Mouse (Mus musculus) MEL (cell line): Measurements from ENCODE around the gene Tbc1d5.
"Not testable (repeated sequence)": the region's sequence is repeated elsewhere in the genome, so short reads cannot be mapped to it uniquely, and the experiment has no call there.

Experiments
- CTCF ChIP-seq, 3 experiments: IDR thresholded peaks in 2 of 3; conservative IDR thresholded peaks in 1 of 3; 2 replicates each; pipeline ENCODE4 v1.5.1; 2011 to 2012; ENCODE audit warnings: low read length in 3 of 3, low read depth in 2 of 3, mild to moderate bottlenecking in 2 of 3, improper control_type of control experiment in 1 of 3, inconsistent platforms in 1 of 3, mixed read lengths in 1 of 3, moderate library complexity in 1 of 3; ENCODE audit not compliant: control insufficient read depth in 1 of 3, insufficient read depth in 1 of 3, poor library complexity in 1 of 3, severe bottlenecking in 1 of 3
- EP300 ChIP-seq, 2 experiments: IDR thresholded peaks; 2 replicates each; pipeline ENCODE4 v1.6.1; 2011; ENCODE audit warnings: improper control_type of control experiment in 2 of 2, low read length in 2 of 2, low read depth in 1 of 2, mild to moderate bottlenecking in 1 of 2
- POLR2A ChIP-seq, 2 experiments: IDR thresholded peaks; 2 replicates each; pipeline ENCODE4 v1.6.1; 2011 to 2012; ENCODE audit warnings: low read length in 2 of 2, mild to moderate bottlenecking in 2 of 2, control low read depth in 1 of 2, improper control_type of control experiment in 1 of 2, low read depth in 1 of 2, moderate library complexity in 1 of 2; ENCODE audit not compliant: control insufficient read depth in 1 of 2, insufficient read depth in 1 of 2, poor library complexity in 1 of 2
- SMC3 ChIP-seq: IDR thresholded peaks from 2 replicates; pipeline ENCODE4 v1.6.1; 2011; ENCODE audit warnings: low read depth, low read length, improper control_type of control experiment
- TAL1 ChIP-seq: IDR thresholded peaks from 2 replicates; pipeline ENCODE4 v1.6.1; 2012; ENCODE audit warnings: mild to moderate bottlenecking, inconsistent platforms, low read length, moderate library complexity, mixed read lengths
- TBP ChIP-seq: IDR thresholded peaks from 2 replicates; pipeline ENCODE4 v1.8.0; 2011; ENCODE audit warnings: low read depth, low read length, improper control_type of control experiment
- UBTF ChIP-seq: IDR thresholded peaks from 2 replicates; pipeline ENCODE4 v1.6.1; 2012; ENCODE audit warnings: low read depth, mild to moderate bottlenecking, inconsistent platforms, low read length, improper control_type of control experiment, moderate library complexity, borderline replicate concordance; ENCODE audit not compliant: insufficient read depth
- USF2 ChIP-seq, 2 experiments: IDR thresholded peaks; 2 replicates each; pipeline ENCODE4 v1.6.1; 2011 to 2012; ENCODE audit warnings: improper control_type of control experiment in 2 of 2, low read length in 2 of 2, borderline replicate concordance in 1 of 2, inconsistent platforms in 1 of 2, low read depth in 1 of 2, mild to moderate bottlenecking in 1 of 2; ENCODE audit not compliant: insufficient read depth in 1 of 2
- ZNF384 ChIP-seq: IDR thresholded peaks from 2 replicates; pipeline ENCODE4 v1.6.1; 2012; ENCODE audit warnings: low read depth, mild to moderate bottlenecking, inconsistent platforms, low read length, improper control_type of control experiment

DNA sequence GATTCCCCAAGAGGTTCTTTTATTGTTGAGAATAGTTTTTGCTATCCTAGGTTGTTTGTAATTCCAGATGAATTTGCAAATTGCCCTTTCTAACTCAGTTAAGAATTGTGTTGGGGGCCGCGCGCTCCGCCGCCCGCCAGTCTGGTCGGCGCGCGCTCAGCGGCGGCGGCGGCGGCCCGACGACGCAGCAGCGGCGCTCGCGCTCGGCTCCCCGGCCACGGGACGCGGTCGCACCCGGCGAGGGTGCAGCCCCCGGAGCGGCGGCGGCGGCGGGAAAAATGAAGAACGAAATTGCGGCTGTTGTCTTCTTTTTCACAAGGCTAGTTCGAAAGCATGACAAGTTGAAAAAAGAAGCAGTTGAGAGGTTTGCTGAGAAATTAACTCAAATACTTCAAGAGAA is 480.7 kb downstream of the Tbc1d5 start:
- TF ChIP-seq TBP; TAL1; EP300 (IDR thresholded peaks at IDR 0.05; ENCODE audit: low read depth in 1 of 2, low read length in 2 of 2); ZNF384; SMC3; UBTF; USF2 (IDR thresholded peaks at IDR 0.05; ENCODE audit: borderline replicate concordance in 1 of 2, insufficient read depth in 1 of 2, low read depth in 1 of 2, low read length in 2 of 2); POLR2A (IDR thresholded peaks at IDR 0.05; ENCODE audit: control insufficient read depth in 1 of 2, insufficient read depth in 1 of 2, low read depth in 1 of 2, low read length in 2 of 2, poor library complexity in 1 of 2); CTCF (IDR thresholded peaks at IDR 0.05 in 2 of 3, conservative IDR thresholded peaks at IDR 0.05 in 1 of 3; ENCODE audit: control insufficient read depth in 1 of 3, insufficient read depth in 1 of 3, low read depth in 2 of 3, low read length in 3 of 3, poor library complexity in 1 of 3, severe bottlenecking in 1 of 3): not testable (repeated sequence)
